Mouse (Mus musculus) ovary, adult 18-20 months (tissue): ENCODE results near the gene Tex26.
A peak's percentile ranks its signal among the peaks of the same experiment; 100 is the strongest.

Source experiments
- DNase-seq: peaks from one replicate; pipeline ENCODE4 v3.0.0; 2022; ENCODE audit warnings: low spot score, mixed read lengths

The Tex26 gene

DNA sequence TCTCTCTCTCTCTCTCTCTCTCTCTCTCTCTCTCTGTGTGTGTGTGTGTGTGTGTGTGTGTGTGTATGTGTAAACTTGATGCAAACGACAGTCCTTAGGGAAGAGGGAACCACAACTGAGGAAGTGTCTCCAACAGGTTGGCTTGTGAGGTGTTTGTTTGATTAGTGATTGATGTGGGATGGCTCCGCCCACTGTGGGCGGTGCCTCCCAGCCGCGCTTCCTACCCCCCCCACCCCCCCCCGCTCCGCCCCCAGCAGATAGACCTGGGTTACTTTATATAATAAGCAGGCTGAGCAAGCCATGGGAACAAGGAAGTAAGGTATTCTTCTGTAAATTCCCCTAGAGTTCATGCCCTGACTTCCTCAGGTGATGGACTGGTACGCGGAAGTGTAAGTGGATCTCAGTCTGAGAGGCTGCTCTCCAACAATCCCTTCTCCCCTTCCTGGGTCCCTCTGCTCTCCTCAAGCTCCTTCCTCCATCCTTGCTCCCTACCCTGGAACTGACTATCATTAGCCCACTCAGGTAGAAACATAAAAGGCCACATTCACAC lies 5.2 kb upstream of the Tex26 start:
- no peak for DNase-seq

DNA sequence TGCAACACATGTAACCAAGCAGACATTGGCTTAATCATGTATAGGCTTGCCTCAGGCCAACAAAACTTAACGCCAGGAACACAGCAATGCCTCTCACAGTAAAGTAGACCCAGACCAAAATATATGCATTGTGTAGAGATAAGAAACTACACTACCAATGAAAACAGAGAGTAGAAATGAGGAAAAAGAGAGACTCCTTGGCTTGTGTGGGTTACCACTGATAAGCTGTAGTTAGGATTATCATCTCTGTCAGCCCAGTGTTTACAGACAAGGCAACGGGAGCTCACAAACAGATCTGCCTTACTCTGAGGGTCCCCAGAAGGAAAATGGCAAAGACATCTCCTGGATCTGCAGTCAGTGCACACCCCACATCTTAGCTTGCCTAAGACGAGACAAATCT lies 2.9 kb upstream of the Tex26 start:
- DNase-seq = no peak

DNA sequence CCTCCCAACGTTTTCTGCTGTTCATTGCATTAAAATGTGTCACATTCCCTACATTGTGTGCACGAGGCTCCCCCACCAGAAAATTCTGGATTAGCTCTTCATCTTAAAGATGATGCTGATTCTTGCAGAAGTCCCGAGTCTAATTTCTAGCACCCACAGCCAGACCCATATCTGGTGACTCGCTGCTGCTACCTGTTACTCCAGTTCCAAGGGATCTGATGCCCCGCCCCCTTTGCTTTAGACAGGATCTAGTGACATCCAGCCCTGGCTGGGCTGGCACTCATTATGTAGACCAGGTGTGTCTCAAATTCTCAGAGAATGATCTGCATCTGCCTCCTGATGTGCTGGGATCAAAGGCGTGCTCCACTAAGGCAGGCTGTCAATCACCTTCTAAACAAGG lies 2.3 kb upstream of the Tex26 start:
- no peak for DNase-seq

DNA sequence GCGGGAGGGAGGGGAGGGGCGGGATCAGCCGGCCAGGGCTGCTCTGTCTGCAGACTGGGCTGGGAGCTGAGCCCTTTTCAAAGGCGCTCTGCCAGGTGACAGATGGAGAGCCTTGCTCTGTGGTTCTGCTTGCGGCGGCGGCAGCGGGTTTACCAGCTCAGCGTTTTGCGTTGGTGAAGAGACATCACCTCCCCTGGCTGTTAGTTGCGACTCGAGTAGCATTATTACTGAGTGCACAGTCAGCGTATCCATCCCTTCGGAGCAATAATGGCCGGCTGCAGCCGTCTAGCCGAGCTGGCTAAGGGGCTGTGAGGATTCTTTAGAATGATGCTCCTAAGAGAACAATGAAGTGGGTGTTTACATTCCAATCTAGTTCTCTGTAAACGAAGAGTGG lies 717 bp downstream of the Tex26 start:
- DNase-seq = peak; percentile 35

DNA sequence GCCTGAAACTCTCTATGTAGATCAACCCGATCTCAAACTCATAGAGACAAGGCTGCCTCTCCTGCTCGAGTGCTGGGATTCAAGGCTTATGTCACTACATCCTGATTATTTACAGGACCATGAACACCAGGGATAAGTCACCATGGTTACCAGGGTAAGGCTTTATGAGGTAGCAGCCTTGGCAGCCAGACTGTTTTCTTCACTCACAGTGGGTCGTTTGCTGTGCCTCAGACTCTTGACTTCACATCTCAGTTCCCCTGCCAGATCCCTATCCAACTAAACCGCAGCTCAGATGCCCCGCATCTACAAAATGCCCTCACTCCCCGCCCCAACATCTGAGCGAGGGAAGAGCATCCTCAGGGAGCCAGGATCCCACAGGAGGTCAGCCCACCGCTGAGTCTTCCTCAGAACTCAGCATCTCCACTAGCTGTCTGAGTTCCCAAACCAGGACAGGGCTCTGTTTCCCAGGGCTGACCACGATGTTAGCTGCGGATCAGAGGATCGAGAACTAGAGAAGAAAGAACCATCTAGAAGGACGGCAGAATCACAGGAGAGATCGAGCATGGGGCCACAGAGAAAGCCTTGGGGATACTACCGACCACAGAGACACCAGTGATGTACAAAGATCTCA lies 2.3 kb downstream of the Tex26 start:
- DNase-seq = no peak

DNA sequence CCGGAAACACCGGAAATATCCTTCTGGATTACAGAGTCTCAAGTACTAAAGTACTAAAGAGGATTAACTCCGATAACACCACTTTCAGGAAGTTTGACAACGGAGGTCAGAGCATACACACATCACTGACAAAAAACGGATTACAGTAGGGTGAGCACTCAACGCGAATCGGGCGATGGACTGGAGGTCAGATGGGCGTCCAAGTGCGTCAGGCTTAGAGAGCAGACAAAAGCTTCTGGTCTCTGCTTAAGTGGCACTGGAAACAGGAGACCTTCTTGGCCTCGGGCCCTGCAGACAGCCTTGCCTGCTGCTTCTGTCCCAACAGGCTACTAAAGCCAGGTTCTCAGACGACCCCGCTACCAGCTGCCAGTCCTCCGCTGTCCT lies 2.8 kb downstream of the Tex26 start:
- no peak for DNase-seq

DNA sequence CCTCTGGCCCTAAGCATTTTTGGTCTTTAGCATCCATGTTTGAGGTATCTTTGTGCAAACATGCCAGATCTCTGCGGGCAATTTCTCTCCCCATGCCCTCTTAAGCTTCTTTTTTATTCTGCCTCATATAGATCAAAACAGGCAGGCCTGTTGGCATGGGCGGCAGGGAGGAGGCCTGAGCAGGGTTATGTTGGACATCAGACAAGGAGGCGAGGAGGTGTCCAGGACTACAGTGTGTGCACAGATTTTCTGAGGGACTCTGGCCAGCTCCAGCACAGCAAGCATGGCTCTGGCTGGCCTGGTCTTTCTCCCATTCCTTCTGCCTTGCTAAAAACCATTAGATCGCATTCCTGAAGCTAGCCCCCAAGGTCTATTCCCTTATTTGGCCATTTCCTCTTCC lies 5.0 kb downstream of the Tex26 start:
- no peak for DNase-seq

DNA sequence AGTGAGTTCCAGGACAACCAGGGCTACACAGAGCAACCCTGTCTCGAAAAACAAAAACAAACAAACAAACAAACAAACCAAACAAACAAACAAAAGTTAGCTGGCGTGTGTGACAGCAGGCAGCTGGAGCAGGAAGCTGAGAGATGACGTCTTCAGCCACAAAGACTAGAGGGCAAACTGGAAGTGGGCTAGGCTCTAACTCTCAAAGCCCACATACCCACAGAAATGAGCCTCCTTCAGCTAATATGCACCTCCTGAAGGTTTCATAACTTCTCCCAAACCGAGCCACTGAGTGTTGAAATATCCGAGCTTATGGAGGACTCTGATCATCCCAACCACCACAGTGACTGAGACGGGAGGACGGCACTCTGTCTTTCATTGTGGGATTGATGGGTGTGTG lies 7.0 kb downstream of the Tex26 start:
- no peak for DNase-seq

DNA sequence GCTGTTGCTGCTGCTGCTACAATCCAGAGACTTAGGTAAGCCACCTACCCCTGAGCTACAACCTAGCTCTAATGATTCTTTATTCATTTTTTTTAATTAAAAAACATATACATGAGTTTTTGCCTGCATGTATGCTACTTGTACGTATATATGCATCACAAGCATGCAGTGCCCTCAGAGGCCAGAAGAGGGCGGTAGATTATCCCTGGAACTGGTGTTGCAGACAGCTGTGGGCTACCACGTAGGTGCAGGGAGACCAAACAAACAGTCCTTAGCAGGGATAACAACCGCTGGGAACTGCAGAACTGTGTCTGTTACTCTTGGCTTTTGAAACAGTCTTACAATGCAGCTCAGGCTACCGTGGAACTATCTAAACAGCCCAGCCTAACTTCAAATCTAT lies 8.3 kb downstream of the Tex26 start:
- no peak for DNase-seq

DNA sequence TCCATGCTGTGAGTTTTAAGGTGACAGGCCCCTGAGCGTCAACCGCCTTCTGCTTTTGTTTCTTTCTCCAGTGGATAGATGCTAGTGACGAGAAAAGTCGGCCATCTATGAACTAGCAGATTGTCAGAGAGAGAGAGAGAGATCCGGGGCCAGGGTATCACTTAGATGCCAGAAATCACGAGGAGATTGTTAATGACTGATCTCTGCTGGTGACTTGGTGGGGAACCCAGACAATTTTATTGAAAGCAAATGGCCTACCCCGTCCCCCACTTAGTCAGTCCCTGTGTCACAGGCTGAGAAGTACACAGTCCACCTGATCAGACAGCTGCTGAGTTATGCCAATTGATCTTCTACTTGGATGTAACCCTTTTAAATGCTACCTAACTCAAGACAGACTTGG lies 9.9 kb downstream of the Tex26 start:
- DNase-seq = no peak

DNA sequence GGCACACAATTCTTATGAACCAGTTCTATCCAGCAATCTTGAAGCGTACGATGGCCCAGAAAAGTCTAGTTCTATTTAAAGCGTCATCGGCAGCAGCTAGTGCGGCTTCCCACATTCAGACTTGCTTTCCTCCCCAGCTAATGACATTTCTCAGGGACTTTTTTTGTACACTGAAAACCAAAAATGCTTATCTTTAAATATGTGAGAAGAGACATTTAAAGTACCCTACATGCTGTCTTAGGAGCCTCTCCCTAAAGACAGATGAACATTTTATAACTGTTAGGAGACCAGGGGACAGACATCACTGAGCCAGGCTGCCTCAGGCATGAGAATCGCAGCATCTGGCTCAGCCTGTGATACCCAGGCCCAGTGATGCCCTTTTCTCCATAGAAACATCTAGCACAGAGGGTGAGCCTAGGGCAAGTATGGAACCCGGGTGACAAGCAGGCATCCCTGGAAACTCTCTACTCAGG lies 11.8 kb downstream of the Tex26 start:
- no peak for DNase-seq

DNA sequence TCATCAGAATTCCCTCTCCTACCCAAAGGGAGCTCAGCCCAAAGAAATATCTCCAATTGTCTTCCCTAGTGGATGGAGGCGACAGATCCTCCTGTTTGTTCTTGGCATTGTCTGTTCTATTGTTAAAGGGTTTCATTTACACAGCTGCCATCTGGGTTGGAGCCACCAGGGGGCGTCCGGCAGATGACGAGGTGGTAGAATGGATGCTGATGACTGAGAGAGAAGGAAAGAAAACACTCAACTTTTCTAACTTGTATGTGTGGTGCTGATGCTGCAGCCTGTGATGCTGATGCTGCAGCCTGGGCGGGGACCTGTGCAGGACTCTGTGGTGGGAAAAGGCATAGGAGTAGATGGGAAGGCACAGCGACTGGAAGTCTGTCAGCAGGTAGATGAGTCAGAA lies 14.8 kb downstream of the Tex26 start:
- peak; percentile 10 for DNase-seq

DNA sequence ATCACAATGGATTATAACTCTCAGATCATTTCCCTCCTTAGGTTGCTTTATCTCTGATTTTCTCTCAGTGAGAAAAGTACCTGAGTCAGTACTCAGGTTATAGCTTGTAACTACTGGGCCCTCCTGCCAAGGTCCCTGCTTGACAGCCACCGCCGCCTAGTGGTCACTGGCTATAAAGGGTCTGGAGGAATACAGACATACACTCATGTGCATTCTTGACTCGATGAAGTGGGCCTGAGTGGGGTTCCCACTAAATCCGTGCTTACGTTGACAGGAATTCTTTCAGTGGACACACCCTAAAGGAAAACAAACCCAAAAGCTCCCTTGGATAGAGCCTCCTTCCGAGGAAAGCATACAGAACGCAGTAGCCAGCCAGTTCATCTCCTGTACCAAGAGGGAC lies 17.1 kb downstream of the Tex26 start:
- DNase-seq = no peak

DNA sequence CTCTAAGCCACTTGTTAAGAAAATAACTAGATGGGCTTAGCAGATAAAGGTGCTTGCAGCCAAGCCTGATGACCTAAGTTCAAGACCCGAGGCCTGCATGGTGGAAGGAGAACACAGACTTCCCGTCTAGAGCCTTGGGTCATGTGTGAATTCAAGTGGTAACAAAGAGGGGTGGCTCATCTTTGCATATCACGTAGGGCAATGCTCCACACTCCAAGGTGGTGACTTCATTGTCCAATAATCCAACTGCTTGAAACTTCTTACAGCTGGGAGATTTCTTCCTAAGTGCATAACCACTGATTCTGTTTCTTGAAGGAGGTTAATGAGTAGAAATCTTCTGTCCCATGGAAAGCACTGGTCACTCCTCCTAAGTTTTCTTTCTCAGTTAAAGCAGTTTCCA lies 22.6 kb downstream of the Tex26 start:
- no peak for DNase-seq

DNA sequence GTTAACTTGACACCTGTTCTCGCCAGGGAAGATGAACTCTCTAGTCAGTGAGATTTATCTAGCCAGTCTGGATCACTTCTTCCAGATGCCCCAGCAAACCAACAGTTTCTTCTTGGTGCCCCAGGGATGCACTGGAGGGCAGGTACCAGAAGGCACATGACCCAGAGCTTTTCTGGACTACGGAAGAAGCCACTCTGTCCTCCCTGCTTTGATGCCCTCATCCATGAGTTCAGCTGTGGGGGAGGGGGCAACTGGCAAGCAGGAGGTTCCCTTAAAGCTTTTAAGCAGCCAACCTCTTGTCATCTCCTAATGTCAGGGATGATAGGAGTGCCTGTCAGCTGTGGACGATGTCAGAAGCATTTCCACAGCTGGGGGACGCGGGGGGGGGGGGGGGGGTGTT lies 25.8 kb downstream of the Tex26 start:
- DNase-seq = no peak

DNA sequence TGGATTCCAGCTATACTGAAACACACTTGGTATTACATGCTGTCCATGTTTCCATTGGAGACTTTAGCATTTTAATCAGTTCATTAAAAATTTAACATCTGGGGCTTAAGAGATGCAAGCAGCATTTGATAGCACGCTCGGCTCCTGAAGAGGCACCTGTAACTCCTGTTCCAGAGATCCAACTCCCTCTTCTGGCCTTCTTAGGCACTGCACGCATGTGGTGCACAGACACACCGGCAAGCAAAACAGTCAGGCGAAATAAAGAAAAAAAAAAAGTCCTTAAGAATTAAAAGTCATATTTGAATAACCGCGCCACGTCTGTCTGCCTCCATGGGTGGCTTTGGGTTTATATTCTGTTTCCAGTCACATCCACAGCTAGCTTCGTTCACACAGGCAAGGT lies 34.7 kb downstream of the Tex26 start:
- DNase-seq = no peak

DNA sequence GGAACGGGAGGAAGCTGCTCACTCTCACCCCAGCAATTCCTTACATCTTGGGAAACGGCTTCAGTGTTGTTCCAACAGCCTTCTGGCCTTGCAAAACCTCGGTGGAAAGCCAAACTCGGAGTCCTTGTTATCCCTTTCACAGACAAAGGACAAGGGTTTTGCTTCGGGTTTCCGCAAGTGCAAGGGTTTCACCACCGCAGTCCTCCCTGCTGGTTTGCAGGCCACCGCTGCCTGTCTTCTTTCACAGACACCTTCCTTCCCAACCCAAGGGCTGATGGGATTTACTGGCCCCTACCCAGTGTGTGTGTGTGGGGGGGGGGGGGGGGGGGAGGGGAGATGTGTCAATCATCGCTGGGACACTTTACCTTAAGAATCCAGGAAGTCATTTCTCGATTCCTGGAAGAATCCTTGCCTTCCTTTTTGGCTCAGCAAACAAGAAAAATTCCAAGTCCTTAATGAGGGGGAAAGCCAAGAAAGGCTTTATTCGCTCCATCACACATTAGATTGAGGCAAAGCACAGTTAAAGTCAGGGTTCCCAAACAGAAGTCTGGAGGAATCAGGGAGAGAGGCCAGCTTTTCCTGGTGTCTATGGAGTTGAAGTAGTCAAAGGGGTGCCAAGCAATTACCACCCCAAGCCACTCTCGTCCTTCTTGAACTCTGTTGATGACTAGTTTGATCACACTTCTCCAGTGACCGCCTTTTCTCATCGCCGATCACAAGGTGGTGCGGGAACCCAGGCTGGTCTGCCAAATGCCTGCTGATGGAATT lies 35.4 kb downstream of the Tex26 start:
- DNase-seq = no peak

DNA sequence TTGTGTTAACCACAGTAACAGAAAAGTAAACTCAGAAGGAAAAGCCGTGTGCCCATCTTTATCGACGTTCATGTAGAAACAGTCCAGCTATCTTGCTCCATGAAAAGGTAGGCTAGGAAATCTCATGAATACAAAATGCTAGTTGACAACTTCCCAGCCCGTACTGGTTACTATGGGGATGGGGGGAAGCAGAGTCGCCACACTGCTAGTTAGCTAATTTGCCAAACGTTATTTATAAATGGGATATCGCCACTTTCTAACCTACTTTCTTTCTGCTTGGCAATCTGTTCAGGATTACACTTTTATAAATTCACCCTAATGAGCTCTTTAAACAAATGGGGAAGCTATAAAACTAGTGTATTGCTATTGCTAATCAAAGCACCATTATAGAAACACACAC lies 42.5 kb downstream of the Tex26 start:
- DNase-seq = no peak

DNA sequence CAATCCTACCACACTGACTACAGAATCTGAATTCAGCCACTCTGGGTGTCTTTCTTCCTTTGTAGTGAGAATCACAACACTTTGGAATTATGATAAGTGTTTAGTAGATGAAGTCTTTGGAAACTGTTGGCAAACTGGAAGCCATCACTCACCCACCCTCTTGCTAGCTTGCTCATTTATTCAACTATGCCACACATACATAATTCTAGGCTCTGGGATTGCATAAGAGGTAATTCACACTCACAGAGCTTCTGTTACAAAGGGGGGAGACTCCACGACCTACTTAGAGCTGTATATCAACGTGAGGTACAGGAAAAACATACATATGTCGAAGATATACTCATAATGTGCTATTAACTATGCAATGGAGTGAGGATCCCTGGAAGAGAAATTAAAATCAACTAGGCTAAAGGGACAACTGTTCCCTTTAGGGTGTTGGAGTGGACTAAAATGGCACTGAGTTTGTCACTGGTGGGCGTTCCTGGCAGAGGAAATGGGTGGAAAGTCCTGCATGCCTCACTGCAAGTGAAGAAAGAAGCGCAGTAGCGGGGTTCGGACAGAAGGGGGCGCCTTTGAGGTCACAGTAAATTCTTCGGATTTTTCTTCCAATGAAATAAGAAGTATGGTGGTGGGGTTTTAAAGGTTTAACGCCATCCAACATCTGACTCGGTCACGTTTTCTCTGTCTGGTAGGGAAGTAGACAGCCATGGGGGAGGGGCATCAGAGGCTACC lies 44.0 kb downstream of the Tex26 start:
- no peak for DNase-seq

DNA sequence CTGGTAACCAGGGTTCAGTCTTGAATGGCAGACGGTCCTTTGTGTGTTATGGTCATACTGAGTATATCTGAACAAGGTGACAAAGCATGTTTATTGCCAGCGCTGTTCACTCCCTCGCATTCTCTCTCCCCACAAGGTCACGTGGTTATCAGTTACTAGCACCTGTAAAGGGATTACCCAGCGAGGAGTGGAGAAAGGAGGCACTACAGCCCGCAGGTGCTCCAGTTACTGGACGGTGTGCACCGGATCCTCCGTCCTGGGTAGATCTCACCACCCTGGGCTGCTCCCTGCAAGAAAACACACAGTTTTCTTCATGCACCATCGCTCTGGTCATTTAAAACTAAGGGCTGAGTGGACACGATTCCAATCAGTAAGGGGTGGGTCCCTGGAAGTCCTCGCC lies 44.8 kb downstream of the Tex26 start:
- DNase-seq = no peak

DNA sequence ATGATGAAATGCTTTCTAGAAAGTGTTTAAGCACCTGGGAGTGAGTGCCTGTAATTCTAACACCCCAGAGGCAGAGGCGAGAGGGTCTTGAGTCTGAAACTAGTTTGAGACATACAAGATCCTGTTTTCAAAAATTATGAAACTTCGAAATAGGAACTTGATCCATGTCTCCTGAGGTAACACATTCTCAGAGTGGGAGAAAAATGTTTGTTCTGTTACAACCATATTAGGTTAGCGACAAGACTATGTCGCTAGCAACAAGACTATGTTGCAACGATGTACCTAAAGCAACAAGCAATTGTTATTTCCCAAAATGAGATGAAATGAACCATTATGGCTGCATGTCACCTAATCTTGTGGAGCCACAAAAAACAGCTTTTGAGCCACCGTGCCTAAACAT lies 46.0 kb downstream of the Tex26 start:
- no peak for DNase-seq

DNA sequence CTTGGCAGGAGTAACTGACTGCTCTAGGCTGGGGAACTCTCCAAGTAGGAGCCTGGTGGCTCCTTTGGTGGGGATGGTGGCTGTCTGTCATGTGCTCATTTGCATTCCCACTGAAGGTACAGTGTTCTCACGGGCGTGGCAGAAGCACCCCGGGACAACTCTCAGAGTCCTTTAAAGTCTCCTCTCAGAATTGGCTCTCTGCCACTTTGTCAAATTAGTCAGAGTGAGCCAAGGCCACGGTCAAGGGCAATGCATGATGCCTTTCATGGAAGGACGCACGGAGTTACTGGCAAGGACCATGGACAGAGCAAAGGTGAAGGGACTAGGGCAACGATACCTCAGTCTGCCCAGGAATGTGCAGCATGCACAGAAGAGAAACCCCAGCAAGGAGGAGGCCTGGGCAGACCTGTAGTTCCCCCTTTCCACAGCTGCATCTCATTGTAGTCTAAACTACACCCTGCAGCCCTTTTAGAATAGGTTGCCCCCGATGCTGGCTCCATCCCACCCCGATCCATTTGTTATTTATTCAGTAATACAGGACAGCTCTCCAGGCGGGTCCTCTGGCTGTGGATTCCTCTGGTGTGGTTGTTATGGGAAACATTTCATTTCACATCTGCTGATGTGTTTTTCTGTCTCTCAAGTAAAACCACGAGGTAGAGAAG lies 49.0 kb downstream of the Tex26 start:
- DNase-seq = peak; percentile 5

DNA sequence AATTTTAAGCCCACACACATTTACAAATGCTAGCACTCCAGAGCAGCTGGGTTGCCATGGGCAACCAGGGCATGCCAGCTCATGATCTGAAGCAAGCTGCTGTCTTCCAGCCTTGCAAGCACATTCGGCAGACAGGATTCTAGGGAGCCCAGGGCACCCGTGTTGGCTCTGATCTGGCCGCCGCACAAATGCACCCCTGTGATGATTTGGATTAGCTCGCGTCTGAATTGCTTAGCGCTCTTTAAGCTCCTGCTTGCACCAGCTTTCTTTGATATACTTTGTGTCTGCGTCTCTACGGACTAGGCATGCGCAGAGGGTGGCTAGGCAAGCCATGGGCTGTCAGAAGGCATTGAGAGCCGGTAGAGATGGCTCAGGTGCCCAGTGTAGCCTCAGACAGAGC lies 49.7 kb downstream of the Tex26 start:
- no peak for DNase-seq
